Mouse (Mus musculus): ENCODE results near the gene Grb2.

Gene Grb2

DNA sequence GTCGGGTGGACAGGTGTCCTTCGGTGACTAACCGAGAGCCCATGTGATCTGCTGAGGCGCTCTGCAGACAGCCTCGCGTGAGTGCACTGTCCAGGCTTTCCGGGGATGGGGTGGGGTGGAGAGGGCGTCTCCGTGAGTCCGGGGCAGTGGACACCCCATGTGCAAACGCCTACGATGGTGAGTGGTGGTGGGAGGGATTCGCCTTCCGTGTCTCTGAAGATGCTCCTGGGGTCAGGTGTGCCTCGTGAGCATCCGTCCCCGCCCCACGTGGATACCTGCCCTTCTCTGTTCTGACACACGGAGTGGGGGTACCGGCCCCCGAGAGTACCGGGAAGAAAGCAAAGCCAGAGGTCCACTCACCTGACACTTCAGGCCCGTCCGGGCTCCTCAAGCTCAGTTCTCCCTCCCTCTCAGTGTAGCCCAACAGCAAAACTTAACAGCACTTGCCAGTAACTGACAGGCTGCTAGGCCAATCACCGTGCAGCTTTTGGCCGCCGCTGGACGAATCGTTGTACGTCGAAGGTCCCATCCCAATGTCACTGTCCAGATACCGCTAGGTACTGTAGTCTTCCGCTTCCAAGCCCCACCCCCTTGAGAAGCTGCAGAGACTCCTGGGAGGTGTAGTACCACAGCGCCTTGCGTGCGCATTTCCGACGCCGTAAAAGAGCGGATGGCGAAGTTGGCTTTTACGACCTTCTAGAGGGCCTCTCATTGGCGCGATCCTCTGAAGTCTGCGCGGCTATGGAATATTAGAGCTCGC lies 80.5 kb downstream of the Grb2 start, which contains the start of gene Slc25a19:
Slc25a19 (minus strand) TSS at position 591 of the 760 bp plus-strand sequence.
- DNase-seq (ENCODE audit: low spot score in 2 of 2): peak; percentile 100

GRCm38 (mm10) chr11:115626824-115627616 lies 81.4 kb downstream of the Grb2 start:
- no peak for DNase-seq (ENCODE audit: low spot score in 2 of 2)

GRCm38 (mm10) chr11:115625877-115626276 lies 82.5 kb downstream of the Grb2 start:
- DNase-seq (ENCODE audit: low spot score in 2 of 2): no peak

- DNase-seq (ENCODE audit: low spot score in 2 of 2): no peak
Measured at GRCm38 (mm10) chr11:115623487-115624070, 84.8 kb downstream of the Grb2 start.

DNA sequence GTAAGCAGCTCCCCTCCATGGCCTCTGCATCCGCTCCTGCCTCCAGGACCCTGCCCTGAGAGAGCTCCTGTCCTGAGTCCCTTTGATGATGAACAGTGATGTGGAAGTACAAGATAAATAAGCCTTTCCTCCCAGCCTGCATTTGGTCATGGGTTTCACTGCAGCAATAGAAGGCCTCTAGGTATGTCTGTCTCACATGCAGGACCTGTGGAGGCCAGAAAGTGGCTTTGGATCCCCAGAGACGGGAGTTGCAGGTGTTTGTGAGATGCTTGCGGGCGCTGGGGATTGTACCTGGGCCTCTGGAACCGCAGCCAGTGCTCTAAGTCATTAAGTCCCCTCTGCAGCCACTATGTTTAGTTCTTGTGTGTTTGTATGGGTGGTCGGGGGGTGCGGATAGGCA lies 88.4 kb downstream of the Grb2 start:
- DNase-seq (ENCODE audit: low spot score in 2 of 2): no peak

DNA sequence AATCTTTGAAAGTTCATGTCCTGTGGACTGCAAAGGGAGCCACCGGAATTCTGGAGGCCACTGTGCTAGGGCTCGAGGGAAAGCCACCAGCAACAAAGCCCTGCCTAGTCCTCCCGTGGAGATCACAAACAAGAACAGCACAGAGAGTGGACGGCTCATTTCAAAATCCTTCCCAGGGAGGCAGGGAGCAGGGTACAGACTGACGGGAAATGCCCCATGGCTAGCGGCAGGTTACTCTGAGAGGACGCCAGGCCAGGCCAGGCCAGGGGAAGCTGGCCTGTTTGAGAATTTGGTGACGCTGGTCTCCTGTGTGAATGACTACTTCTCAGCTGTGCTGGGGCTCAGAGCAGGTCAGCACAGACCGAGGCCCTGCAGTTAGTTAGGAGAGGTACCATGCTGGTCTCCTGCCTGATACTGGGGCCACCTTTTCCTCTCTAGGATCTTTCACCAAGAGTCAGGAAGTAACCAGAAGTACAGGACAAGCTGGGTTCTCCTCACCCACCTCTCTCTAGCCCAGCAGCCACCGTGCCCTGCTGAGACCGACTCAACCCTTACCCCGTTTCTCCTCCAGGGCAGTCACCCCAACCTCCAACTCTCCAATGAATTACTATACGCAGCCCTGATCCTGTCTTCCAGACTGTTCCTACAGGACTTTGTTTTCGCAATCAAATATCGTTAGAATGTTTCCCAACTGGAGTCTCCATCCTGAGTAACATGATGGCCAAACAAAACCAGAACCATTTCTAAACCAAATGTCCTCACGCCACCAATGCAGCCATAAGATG lies 89.5 kb downstream of the Grb2 start:
- DNase-seq (ENCODE audit: low spot score in 2 of 2): no peak

DNA sequence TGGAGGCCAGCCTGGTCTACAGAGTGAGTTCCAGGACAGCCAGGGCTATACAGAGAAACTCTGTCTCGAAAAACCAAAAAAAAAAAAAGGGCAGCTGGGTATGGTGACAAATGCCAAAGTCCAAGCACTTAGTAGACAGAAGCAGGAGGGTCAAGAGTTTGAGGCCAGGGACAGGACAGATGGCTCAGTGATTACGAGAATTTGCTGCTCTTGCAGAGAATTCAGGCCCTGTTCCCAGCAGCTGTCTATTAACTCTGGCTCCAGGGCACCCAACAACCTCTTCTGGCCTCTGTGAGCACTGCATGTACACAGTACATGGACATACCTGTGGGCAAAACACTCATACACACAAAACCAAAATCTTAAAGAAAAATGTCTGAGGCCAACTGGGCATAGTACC lies 90.4 kb downstream of the Grb2 start:
- DNase-seq (ENCODE audit: low spot score in 2 of 2): no peak

GRCm38 (mm10) chr11:115616893-115617292 lies 91.5 kb downstream of the Grb2 start:
- DNase-seq (ENCODE audit: low spot score in 2 of 2): no peak

GRCm38 (mm10) chr11:115616371-115616770 lies 92.0 kb downstream of the Grb2 start:
- no peak for DNase-seq (ENCODE audit: low spot score in 2 of 2)

GRCm38 (mm10) chr11:115615875-115616274 lies 92.5 kb downstream of the Grb2 start:
- DNase-seq (ENCODE audit: low spot score in 2 of 2): no peak

DNA sequence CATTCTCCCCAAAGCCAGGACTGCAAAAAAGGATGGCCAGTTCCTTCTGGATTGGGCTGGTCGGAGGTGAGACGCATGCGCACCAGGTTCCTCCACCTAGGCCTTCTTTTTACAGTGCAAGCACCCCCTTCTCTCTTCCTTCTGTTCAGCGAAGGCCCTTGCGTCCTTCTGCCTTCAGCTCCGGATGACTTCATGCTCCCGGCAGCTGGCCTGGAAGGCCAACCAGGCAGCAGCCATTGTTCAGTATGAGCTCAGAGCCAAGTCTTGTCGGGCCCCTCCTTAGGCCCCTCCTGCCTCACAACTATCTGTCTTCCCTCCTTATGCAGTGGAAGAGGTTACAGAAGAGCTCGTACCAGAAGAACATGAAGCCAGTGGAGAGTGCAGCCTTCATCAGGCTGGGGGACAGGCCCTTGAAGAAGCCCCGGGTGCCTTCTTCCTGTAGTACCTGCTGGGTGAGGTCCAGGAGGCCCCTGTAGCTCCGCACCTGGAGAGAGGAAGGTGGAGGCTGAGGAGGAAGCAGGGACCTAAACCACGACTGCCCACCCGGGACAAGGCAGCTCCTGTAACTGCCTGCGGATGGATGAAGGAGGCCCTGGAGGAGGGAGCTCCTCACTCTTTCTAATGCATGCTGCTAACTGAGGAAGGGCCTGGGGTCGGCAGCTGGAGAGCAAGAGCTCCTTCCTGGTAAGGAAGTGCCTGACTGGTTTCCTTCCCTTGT lies 93.1 kb downstream of the Grb2 start:
- DNase-seq (ENCODE audit: low spot score in 2 of 2): no peak

DNA sequence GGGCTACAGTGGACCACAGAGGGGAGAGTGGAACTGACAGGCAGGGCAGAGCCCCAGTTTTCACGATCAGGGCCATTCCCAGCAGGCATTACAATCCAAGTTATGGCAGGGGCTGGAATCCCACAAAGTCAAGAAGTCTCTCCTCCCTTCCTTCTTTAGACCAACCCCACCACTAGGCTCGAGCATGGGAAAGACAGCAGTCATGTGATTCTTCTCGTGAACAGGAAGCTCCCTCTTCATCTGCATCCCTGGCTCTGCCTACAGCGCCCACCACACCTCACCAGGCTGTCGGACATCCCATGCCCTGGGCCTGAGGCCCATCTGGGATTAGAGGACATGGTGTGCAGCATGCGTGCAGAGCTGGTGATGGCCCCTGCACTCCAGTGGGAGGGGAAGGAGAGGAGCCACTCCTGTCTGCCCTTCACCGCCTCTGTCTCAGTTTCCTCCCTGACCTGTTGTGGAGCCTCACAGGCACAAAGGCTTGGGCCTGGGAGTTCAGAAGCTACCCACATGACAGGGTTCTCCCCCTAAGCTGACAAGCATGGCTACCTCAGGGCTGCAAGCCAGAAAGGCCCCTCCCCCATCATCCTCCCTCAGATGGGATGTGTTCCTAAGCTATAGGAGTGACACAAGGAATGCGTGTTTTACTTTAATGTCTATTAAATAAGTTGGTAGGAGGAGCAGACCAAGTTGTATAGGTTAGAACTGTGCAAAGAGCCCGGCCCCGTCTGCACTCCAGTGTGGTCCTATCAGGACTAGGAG lies 93.9 kb downstream of the Grb2 start:
- DNase-seq (ENCODE audit: low spot score in 2 of 2): no peak

GRCm38 (mm10) chr11:115613138-115613945 lies 95.1 kb downstream of the Grb2 start:
- DNase-seq (ENCODE audit: low spot score in 2 of 2): no peak

GRCm38 (mm10) chr11:115612410-115613137 lies 95.8 kb downstream of the Grb2 start, which contains the start of gene Mif4gd:
Gene Mif4gd, minus strand, starts transcription at chr11:115612969.
- DNase-seq (ENCODE audit: low spot score in 2 of 2): peak; percentile 84 to 86

- DNase-seq (ENCODE audit: low spot score in 2 of 2): peak; percentile 81 to 87
Measured at GRCm38 (mm10) chr11:115612059-115612409, 96.4 kb downstream of the Grb2 start.

DNA sequence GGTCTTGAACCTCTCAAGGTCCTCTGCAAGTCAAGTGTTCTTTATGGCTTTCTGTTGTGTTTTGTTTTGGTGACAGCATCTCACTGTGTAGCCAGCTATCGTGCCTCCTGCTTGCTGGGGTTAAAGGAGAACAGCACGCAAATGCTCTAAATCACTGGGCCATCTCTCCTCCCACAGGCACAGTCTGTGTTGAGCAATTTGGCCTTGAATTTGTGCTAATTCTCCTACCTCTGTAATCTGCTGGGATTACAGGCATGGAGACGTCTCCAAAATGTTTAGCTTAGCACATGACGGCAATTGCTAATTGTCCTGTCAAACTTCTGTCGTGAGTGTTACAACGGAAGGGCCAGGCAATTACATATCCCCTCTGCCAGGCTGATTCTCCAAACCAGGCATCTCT lies 97.2 kb downstream of the Grb2 start:
- DNase-seq (ENCODE audit: low spot score in 2 of 2): no peak

GRCm38 (mm10) chr11:115609576-115609975 lies 98.8 kb downstream of the Grb2 start:
- DNase-seq (ENCODE audit: low spot score in 2 of 2): no peak

DNA sequence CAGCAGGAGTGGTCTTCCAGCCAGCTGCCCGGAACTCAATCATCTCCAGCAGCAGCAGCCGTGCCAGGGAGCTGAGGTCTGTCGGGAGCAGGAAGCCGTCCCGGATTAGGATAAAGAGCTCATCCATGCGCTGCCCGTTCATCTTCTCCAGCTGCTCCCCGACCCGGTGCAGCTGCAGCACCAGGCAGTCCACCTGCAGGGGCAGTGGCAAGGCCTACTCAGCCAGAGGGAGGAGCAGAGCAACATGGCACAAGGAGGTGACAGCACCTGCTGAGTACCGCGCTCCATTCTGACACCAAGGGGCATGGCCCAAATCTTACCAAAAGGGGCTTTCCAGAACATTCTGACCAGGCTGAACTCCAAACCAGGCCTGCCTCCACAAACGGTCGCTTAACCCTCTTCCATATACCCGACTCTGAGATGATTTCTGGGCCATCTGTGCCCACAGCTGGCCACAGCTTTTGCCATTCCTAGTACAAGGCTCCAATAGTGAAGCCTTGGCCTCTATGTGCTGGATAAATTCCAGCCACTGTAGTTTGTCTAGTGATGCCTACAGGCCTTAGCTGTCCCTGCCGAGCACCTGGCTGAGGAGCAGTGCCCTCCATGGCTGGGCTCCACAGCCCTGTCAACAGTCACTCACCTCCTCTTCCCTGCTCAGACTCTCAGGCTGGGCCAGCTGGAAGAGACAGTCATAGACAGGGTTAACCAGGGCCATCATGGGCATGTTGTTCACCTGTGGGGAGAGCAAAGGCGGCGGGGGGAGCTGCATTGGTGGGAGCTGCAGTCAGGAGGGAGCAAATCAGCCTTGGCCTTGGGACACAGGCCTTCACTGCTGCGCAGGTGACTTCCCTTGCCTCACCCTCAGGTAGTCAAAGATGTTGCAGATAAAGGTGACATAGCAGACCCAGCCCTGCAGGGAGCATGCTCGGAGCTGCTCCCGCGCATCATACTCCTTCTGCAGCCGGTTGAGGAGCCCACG lies 99.7 kb downstream of the Grb2 start:
- peak; percentile 69 to 78 for DNase-seq (ENCODE audit: low spot score in 2 of 2)
